Mouse (Mus musculus) liver, postnatal 0 days (tissue): ENCODE data around the gene Macrod2. TPM values are rescaled to one million over a fixed set of nuclear protein-coding genes. Genes with fewer than 3 reads are reported as not detected.

Experiments used
- ATAC-seq: fragments of 200-750 bp; cut with Nextera tagmentation; 2 replicates; pipeline ENCODE4 v1.8.0; 2017; ENCODE audit warnings: mild to moderate bottlenecking, moderate library complexity
- DNase-seq: peaks from one replicate; pipeline ENCODE4 v3.0.0-alpha.2; 2016
- H3K27ac ChIP-seq: fragments of 300-500 bp; sonication (generic); 2 replicates; pipeline ENCODE4 v1.5.1; 2014; ENCODE audit warnings: antibody characterized with exemption, moderate library complexity, mild to moderate bottlenecking, low read depth
- H3K27me3 ChIP-seq: fragments of 300-500 bp; sonication (generic); 2 replicates; pipeline ENCODE4 v1.6.1; 2014; ENCODE audit warnings: low read length, control low read depth, mixed read lengths; ENCODE audit not compliant: insufficient read depth
- H3K36me3 ChIP-seq: fragments of 300-500 bp; sonication (generic); replicated peaks from 2 replicates; pipeline ENCODE4 v1.6.1; 2014; ENCODE audit warnings: mild to moderate bottlenecking, control low read depth, low read length, moderate library complexity, mixed read lengths; ENCODE audit not compliant: insufficient read depth
- H3K4me1 ChIP-seq: fragments of 300-500 bp; sonication (generic); 2 replicates; pipeline ENCODE4 v1.6.1; 2014; ENCODE audit warnings: antibody characterized with exemption, mild to moderate bottlenecking, control low read depth; ENCODE audit not compliant: insufficient read depth
- H3K4me2 ChIP-seq: fragments of 300-500 bp; sonication (generic); 2 replicates; pipeline ENCODE4 v1.6.1; 2014; ENCODE audit warnings: low read depth, mild to moderate bottlenecking, low read length, moderate library complexity, mixed read lengths
- H3K4me3 ChIP-seq: fragments of 300-500 bp; sonication (generic); 2 replicates; pipeline ENCODE4 v1.5.1; 2014; ENCODE audit warnings: low read depth, low read length
- H3K9ac ChIP-seq: fragments of 300-500 bp; sonication (generic); replicated peaks from 2 replicates; pipeline ENCODE4 v1.6.1; 2014; ENCODE audit warnings: mild to moderate bottlenecking, moderate library complexity
- H3K9me3 ChIP-seq: fragments of 300-500 bp; sonication (generic); 2 replicates; pipeline ENCODE4 v1.6.1; 2016; ENCODE audit warnings: mild to moderate bottlenecking, control low read depth, low read length, mixed read lengths
- CTCF ChIP-seq: sonication (generic); IDR thresholded peaks from 2 replicates; pipeline ENCODE4 v1.5.1; 2016; ENCODE audit warnings: antibody characterized with exemption, low read depth
- EP300 ChIP-seq: IDR thresholded peaks from 2 replicates; pipeline ENCODE4 v1.6.1; 2016; ENCODE audit warnings: antibody characterized with exemption, low read depth, mild to moderate bottlenecking
- WGBS: fragments of 180-500 bp; shearing (Covaris S2); extraction: QIAGEN DNeasy Blood & Tissue Kit; methylation state at CpG from one replicate; pipeline ENCODE4 v1.1.7; 2014; ENCODE audit not compliant: insufficient replicate concordance; 5-methylcytosine and 5-hydroxymethylcytosine counted together
- polyA plus RNA-seq: library from polyadenylated mRNA; unstranded; fragments of >200 nt; fragmentation: Nextera tagmentation; extraction: Ambion mirVana; gene quantifications from 2 replicates; pipeline ENCODE4 v1.2.1, GENCODE M21; 2015

Gene Macrod2
- polyA plus RNA-seq, 1 experiment from 2014 or later = 9.3 TPM

- H3K27me3 ChIP-seq = no peaks in the 10 kb centered on the region
- H3K9ac ChIP-seq = no peak overlapping the region
- no peak overlapping the region for H3K4me2 ChIP-seq
- H3K36me3 ChIP-seq = no peaks in the 10 kb centered on the region
- WGBS = 63% methylated on average over 9 of the region's 9 CpGs
- H3K4me3 ChIP-seq = no peak overlapping the region
- no peak for DNase-seq
- no peak overlapping the region for H3K27ac ChIP-seq
- no peak for ATAC-seq
- no peaks in the 10 kb centered on the region for H3K4me1 ChIP-seq
- TF ChIP-seq EP300 (no peak), CTCF (no peak)
- H3K9me3 ChIP-seq = no peaks in the 10 kb centered on the region
Measured at GRCm38 (mm10) chr2:141862531-141863265, 1467.6 kb downstream of the Macrod2 start.

- 75% methylated on average over 2 of the region's 2 CpGs for WGBS
- DNase-seq (no peak), ATAC-seq (no peak)
- no peaks in the 10 kb centered on the region for H3K9me3 ChIP-seq
- TF ChIP-seq EP300 = no peak
- no peak for TF ChIP-seq CTCF
- no peaks in the 10 kb centered on the region for H3K4me1 ChIP-seq
- H3K4me3 ChIP-seq = no peak overlapping the region
- H3K4me2 ChIP-seq = no peak overlapping the region
- H3K36me3 ChIP-seq = no peaks in the 10 kb centered on the region
- no peaks in the 10 kb centered on the region for H3K27me3 ChIP-seq
- no peak overlapping the region for H3K9ac ChIP-seq
- no peak overlapping the region for H3K27ac ChIP-seq
Measured at GRCm38 (mm10) chr2:141863628-141864165, 1468.6 kb downstream of the Macrod2 start.

- WGBS = 80% methylated on average over 4 of the region's 4 CpGs
- H3K4me3 ChIP-seq = no peak overlapping the region
- no peaks in the 10 kb centered on the region for H3K4me1 ChIP-seq
- no peak for ATAC-seq
- H3K27ac ChIP-seq = no peak overlapping the region
- H3K27me3 ChIP-seq = no peaks in the 10 kb centered on the region
- DNase-seq = no peak
- H3K9me3 ChIP-seq = no peaks in the 10 kb centered on the region
- no peak overlapping the region for H3K9ac ChIP-seq
- H3K4me2 ChIP-seq = no peak overlapping the region
- no peaks in the 10 kb centered on the region for H3K36me3 ChIP-seq
- TF ChIP-seq CTCF (no peak), EP300 (no peak)
Measured at GRCm38 (mm10) chr2:141870930-141871329, 1475.8 kb downstream of the Macrod2 start.

- Histone ChIP-seq H3K4me1 (no peaks in the 10 kb centered on the region), H3K27me3 (no peaks in the 10 kb centered on the region), H3K4me2 (no peak overlapping the region), H3K4me3 (no peak overlapping the region), H3K9ac (no peak overlapping the region), H3K27ac (no peak overlapping the region), H3K9me3 (no peaks in the 10 kb centered on the region), H3K36me3 (no peaks in the 10 kb centered on the region)
- TF ChIP-seq EP300 (no peak), CTCF (no peak)
- DNase-seq (no peak), ATAC-seq (no peak)
- WGBS = 57% methylated on average over 10 of the region's 10 CpGs
Measured at GRCm38 (mm10) chr2:141876155-141876851, 1481.2 kb downstream of the Macrod2 start.

GRCm38 (mm10) chr2:141876958-141877357 lies 1481.8 kb downstream of the Macrod2 start:
- no peak overlapping the region for H3K9ac ChIP-seq
- no peak for TF ChIP-seq CTCF
- TF ChIP-seq EP300 = no peak
- no peak overlapping the region for H3K4me3 ChIP-seq
- WGBS = 80% methylated on average over 2 of the region's 2 CpGs
- no peak overlapping the region for H3K4me2 ChIP-seq
- no peak for ATAC-seq
- no peak for DNase-seq
- no peaks in the 10 kb centered on the region for H3K36me3 ChIP-seq
- H3K27me3 ChIP-seq = no peaks in the 10 kb centered on the region
- no peak overlapping the region for H3K27ac ChIP-seq
- no peaks in the 10 kb centered on the region for H3K9me3 ChIP-seq
- H3K4me1 ChIP-seq = no peaks in the 10 kb centered on the region

- Histone ChIP-seq H3K27ac (no peak overlapping the region), H3K27me3 (no peaks in the 10 kb centered on the region), H3K9ac (no peak overlapping the region), H3K36me3 (no peaks in the 10 kb centered on the region), H3K4me3 (no peak overlapping the region), H3K4me1 (no peaks in the 10 kb centered on the region), H3K4me2 (no peak overlapping the region), H3K9me3 (no peaks in the 10 kb centered on the region)
- DNase-seq (no peak), ATAC-seq (no peak)
- TF ChIP-seq EP300 (no peak), CTCF (no peak)
- WGBS = 70% methylated on average over 1 of the region's 1 CpGs
Measured at GRCm38 (mm10) chr2:141878473-141878872, 1483.4 kb downstream of the Macrod2 start.
